Mouse (Mus musculus): ENCODE measurements around the gene Cebpg.

GRCm38 (mm10) chr7:35076645-35077044 is 20.3 kb upstream of the Cebpg start:
- no peak for TF ChIP-seq CTCF (IDR thresholded peaks at IDR 0.05; ENCODE audit: low read depth)
- TF ChIP-seq EP300 (IDR thresholded peaks at IDR 0.05; ENCODE audit: low read depth) = no peak

Data from liver, embryonic 14.5 days (tissue).